Mouse (Mus musculus) testis, adult 2 months (tissue): Measurements from ENCODE around the gene 2210016L21Rik.

Experiments used
- CTCF ChIP-seq: fragments of 200-500 bp; IDR thresholded peaks from 2 replicates; pipeline ENCODE4 v1.5.1; 2012; ENCODE audit warnings: low read depth, mild to moderate bottlenecking, inconsistent platforms, low read length, moderate library complexity; ENCODE audit not compliant: control insufficient read depth, insufficient read depth, insufficient replicate concordance
- POLR2A ChIP-seq: fragments of 200-500 bp; IDR thresholded peaks from 2 replicates; pipeline ENCODE4 v1.6.1; 2012; ENCODE audit warnings: low read depth, mild to moderate bottlenecking, inconsistent platforms, low read length, moderate library complexity; ENCODE audit not compliant: control insufficient read depth

GRCm38 (mm10) chr5:114897374-114897793 is 44.6 kb upstream of the 2210016L21Rik start:
- TF ChIP-seq POLR2A (no peak), CTCF (no peak)
